Mouse (Mus musculus) small intestine, adult 2 months (tissue): ENCODE measurements around the gene Magi1.

Experiments
- CTCF ChIP-seq: fragments of 200-500 bp; IDR thresholded peaks from 2 replicates; pipeline ENCODE4 v1.5.1; 2012; ENCODE audit warnings: low read depth, mild to moderate bottlenecking, control low read depth, inconsistent platforms, low read length, moderate library complexity, mixed read lengths; ENCODE audit not compliant: insufficient replicate concordance, insufficient read length; ENCODE audit errors: extremely low read depth
- POLR2A ChIP-seq: fragments of 200-500 bp; IDR thresholded peaks from 2 replicates; pipeline ENCODE4 v1.6.1; 2012; ENCODE audit warnings: low read depth, mild to moderate bottlenecking, control low read depth, inconsistent platforms, low read length, moderate library complexity

DNA sequence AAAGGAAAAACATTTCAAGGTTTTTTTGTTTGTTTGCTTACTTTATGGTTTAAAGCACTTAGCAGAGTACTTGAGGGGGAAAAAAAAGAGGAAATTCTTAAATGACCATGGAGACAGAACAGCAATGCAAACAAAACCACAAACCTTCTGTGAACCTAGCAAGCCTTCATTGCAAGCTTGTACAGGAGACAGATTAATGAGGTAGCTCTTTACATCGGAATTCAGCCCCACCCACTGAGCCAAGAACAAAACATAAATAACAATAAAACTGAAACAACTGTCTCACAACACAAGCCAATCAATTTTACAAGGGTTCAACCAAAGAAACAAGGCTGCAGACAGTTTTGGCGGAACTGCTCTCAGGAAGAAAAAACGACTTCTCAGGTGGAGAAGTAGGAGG lies 296.2 kb downstream of the Magi1 start:
- TF ChIP-seq POLR2A: no peak
- no peak for TF ChIP-seq CTCF
